Mouse (Mus musculus) liver, embryonic 16.5 days (tissue): ENCODE results near the gene Hnf1a. TPM values are rescaled to one million over a fixed set of nuclear protein-coding genes. Genes with fewer than 3 reads are reported as not detected.

Experiments used
- ATAC-seq: fragments of 200-750 bp; cut with Nextera tagmentation; 2 replicates; pipeline ENCODE4 v1.8.0; 2017; ENCODE audit warnings: low read depth, mild to moderate bottlenecking, moderate number of reproducible peaks, moderate library complexity
- H3K27ac ChIP-seq: fragments of 300-500 bp; sonication (generic); 2 replicates; pipeline ENCODE4 v1.5.1; 2014; ENCODE audit warnings: mild to moderate bottlenecking, low read length
- H3K27me3 ChIP-seq: fragments of 300-500 bp; sonication (generic); 2 replicates; pipeline ENCODE4 v1.6.1; 2014; ENCODE audit warnings: low read depth, low read length, mixed read lengths; ENCODE audit not compliant: control insufficient read depth, insufficient read depth
- H3K36me3 ChIP-seq: fragments of 300-500 bp; sonication (generic); 2 replicates; pipeline ENCODE4 v1.6.1; 2014; ENCODE audit warnings: mild to moderate bottlenecking; ENCODE audit not compliant: control insufficient read depth, insufficient read depth
- H3K4me1 ChIP-seq: fragments of 300-500 bp; sonication (generic); 2 replicates; pipeline ENCODE4 v1.6.1; 2014; ENCODE audit warnings: low read depth, low read length, mixed read lengths; ENCODE audit not compliant: control insufficient read depth
- H3K4me2 ChIP-seq: fragments of 300-500 bp; sonication (generic); 2 replicates; pipeline ENCODE4 v1.6.1; 2014; ENCODE audit warnings: low read depth, low read length, mixed read lengths
- H3K4me3 ChIP-seq: fragments of 300-500 bp; sonication (generic); 2 replicates; pipeline ENCODE4 v1.5.1; 2014; ENCODE audit warnings: low read depth, mild to moderate bottlenecking, low read length
- H3K9ac ChIP-seq: fragments of 300-500 bp; sonication (generic); 2 replicates; pipeline ENCODE4 v1.6.1; 2014; ENCODE audit warnings: low read depth, low read length
- H3K9me3 ChIP-seq: fragments of 300-500 bp; sonication (generic); replicated peaks from 2 replicates; pipeline ENCODE4 v1.6.1; 2016; ENCODE audit warnings: low read length; ENCODE audit not compliant: control insufficient read depth
- WGBS: fragments of 180-500 bp; shearing (Covaris S2); extraction: QIAGEN DNeasy Blood & Tissue Kit; methylation state at CpG from one replicate; pipeline ENCODE4 v1.1.7; 2014; ENCODE audit not compliant: insufficient replicate concordance; 5-methylcytosine and 5-hydroxymethylcytosine counted together
- polyA plus RNA-seq: library from polyadenylated mRNA; unstranded; fragments of >200 nt; fragmentation: Nextera tagmentation; extraction: Ambion mirVana; gene quantifications from 2 replicates; pipeline ENCODE4 v1.2.1, GENCODE M21; 2015

Hnf1a gene
- polyA plus RNA-seq, 1 experiment from 2014 or later, result 4.7 TPM

DNA sequence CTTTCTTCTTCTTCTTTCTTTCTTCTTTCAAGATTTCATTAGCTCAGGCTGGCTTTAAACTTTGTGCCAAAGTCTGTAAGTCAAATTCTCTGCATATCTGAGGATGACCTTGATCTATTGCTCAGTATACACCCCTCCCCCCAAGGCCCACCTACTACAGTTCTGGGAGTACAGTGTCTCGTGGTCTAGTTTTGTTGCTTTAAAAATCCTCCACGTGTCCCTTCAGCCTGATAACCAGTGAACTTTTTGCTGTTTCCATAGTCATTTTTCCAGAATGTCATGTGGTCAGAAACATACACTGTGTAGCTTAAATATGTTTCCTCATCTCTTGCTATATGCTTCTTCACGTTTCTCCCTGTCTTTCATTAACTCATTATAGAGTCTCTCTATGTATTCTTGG is 39.1 kb upstream of the Hnf1a start:
- Histone ChIP-seq H3K4me3 (no peak overlapping the region; the same call in 1 of the 2 replicates), H3K27ac (no peak overlapping the region), H3K9ac (no peak overlapping the region), H3K27me3 (no peaks in the 10 kb centered on the region), H3K36me3 (no peaks in the 10 kb centered on the region), H3K4me2 (peak overlapping the region; percentile 96), H3K4me1 (peaks cover 43% of the 10 kb centered on the region), H3K9me3 (no peaks in the 10 kb centered on the region)
- 15% methylated on average over 3 of the region's 3 CpGs for WGBS
- ATAC-seq, result no peak

DNA sequence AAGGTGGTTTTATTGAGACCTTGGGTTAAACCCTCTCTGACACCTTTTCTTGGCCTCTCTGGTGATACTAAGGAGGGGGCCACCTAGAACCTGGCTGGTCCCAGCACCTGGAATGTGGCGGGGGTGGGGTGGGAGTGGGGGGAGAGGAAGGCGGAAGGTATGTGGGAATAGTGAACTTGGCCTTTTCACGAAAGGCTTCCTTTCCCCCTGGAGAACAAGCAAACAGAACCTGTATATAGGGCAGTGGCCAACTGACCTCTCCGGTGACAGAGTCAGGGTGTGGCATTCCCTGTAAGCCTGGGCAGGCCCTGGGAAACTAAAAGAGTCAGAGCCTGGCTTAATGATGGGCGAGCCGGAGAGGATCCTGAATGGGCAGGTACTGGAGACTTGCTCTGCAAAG is 38.2 kb upstream of the Hnf1a start:
- H3K27ac ChIP-seq, result no peak overlapping the region
- no peak overlapping the region for H3K4me3 ChIP-seq
- no peaks in the 10 kb centered on the region for H3K27me3 ChIP-seq
- no peak overlapping the region for H3K9ac ChIP-seq
- no peaks in the 10 kb centered on the region for H3K9me3 ChIP-seq
- no peak overlapping the region for H3K4me2 ChIP-seq
- H3K36me3 ChIP-seq, result no peaks in the 10 kb centered on the region
- ATAC-seq, result no peak
- H3K4me1 ChIP-seq, result peaks cover 35% of the 10 kb centered on the region
- 74% methylated on average over 6 of the region's 6 CpGs for WGBS

DNA sequence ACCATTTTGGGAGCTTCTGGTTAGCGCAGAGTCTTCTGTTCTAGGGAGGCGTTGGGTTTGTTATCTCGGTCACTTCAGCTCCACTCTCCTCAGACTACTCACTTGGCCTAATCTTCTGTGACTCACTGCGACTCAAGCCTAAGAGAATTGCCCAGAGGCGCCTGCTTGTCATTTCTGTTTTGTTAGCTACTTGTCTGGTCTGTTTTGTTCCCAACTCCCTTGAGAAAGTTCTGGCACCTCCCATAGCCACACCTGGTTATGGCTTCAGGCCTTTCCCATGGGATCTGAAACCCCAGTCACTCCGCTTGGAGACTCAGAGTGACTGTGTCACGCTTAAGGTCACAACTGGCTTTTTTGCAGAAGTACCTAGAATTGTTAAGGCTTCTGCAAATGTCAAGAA is 37.4 kb upstream of the Hnf1a start:
- H3K4me2 ChIP-seq, result no peak overlapping the region
- H3K9me3 ChIP-seq, result no peaks in the 10 kb centered on the region
- no peak overlapping the region for H3K27ac ChIP-seq
- no peaks in the 10 kb centered on the region for H3K36me3 ChIP-seq
- H3K9ac ChIP-seq, result no peak overlapping the region
- peaks cover 29% of the 10 kb centered on the region for H3K4me1 ChIP-seq
- 35% methylated on average over 7 of the region's 7 CpGs for WGBS
- no peak overlapping the region for H3K4me3 ChIP-seq
- ATAC-seq, result no peak
- H3K27me3 ChIP-seq, result no peaks in the 10 kb centered on the region

DNA sequence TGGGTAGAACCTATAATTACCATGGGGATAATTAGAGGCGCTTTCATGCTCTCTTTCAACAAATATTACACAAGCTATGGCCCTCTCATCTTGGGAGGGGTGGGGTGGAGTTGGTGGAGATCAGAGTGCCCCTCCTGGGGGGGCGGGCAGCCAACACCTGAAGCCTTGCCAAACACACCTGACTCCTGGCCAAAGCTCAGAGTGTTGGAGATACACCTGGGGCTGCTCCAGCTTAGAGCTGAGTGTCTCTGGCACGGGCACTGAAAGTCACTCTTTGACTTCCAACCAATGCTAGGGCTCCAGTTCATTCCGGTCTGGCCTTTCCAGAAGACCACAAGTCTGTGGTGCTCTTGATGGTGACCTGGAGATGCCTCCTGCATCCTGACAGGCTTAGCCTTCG is 36.9 kb upstream of the Hnf1a start:
- no peak overlapping the region for H3K9ac ChIP-seq
- H3K9me3 ChIP-seq, result no peaks in the 10 kb centered on the region
- no peak for ATAC-seq
- H3K4me1 ChIP-seq, result peaks cover 24% of the 10 kb centered on the region
- no peak overlapping the region for H3K4me2 ChIP-seq
- H3K27me3 ChIP-seq, result no peaks in the 10 kb centered on the region
- H3K27ac ChIP-seq, result no peak overlapping the region
- 77% methylated on average over 5 of the region's 5 CpGs for WGBS
- H3K4me3 ChIP-seq, result no peak overlapping the region
- no peaks in the 10 kb centered on the region for H3K36me3 ChIP-seq

DNA sequence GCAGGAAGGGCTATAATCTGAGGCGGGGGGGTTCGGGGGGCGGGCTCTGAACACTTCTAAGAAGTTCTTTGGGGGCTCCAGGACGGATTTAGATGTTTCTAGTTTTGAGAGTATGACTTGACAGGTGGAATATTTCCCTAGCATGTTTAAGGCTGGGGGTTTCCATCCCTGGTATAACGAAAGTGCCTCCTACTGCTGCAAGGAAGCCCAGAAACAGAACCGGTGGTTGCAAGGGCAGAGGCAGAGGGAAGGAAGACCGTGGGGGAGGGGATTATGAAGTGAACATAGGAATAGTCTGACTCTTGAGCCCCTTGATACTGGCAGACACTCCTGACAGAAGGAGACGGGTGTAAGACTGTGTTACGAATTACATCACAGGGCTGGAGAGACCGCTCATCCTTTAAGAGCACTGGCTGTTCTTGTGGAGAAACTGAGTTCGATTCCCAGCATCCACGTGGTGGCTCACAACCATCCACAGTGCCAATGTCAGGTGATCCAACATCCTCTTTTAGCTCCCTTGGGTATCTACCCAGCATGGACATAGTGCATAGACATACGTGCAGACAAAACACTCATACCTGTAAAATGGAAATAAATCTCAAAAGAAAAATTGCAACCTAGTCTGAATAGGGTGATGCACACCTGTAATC is 32.5 kb upstream of the Hnf1a start:
- Histone ChIP-seq H3K27ac (no peak overlapping the region), H3K9me3 (no peaks in the 10 kb centered on the region), H3K27me3 (no peaks in the 10 kb centered on the region), H3K4me3 (no peak overlapping the region), H3K36me3 (no peaks in the 10 kb centered on the region), H3K4me1 (peaks cover 4% of the 10 kb centered on the region; the same call in 1 of the 2 replicates), H3K9ac (no peak overlapping the region), H3K4me2 (no peak overlapping the region)
- 46% methylated on average over 13 of the region's 13 CpGs for WGBS
- no peak for ATAC-seq

DNA sequence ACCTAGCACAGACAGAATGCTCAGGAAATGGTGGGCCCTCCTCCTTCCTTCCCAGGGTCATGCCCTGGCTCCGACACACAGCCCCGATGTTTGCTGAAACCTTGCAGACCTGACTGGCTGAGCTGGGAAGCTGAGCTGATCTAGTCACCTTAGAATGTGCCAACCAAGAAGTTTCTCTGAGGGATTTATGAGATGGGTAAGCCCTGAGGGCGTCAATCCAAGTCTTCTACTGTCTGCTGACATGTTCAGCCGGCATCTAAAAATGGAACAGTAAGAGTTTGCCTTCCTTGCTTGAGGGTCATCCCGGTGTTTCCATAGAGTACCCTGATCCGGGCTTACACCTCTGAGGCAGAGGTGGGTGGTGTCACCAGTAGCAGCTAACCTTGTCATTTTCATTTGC is 31.9 kb upstream of the Hnf1a start:
- Histone ChIP-seq H3K4me2 (no peak overlapping the region), H3K36me3 (no peaks in the 10 kb centered on the region), H3K27ac (no peak overlapping the region), H3K9ac (no peak overlapping the region), H3K27me3 (no peaks in the 10 kb centered on the region), H3K9me3 (no peaks in the 10 kb centered on the region), H3K4me3 (no peak overlapping the region), H3K4me1 (no peaks in the 10 kb centered on the region)
- no peak for ATAC-seq
- 45% methylated on average over 6 of the region's 6 CpGs for WGBS

DNA sequence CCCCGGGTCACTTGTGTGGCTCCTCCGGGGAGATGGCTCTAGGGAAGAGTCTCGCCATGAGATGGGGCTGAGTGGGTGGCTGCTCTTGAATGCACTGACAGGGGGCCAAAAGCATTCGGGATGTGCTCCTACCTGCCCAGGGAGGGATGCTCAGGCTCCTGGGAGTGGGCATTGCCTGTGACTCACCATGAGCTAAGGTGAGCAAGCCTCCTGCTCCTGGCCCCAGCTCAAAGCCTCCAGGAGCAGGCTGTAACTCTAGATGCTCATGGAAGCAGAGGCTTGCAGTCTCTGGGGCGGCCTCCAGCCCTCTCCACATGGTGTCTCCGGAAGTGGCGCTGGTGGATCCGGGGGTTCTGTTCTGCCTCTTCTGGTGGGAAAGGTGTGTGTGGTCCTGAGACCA is 30.6 kb upstream of the Hnf1a start:
- no peak for ATAC-seq
- H3K27me3 ChIP-seq, result no peaks in the 10 kb centered on the region; the same call in 1 of the 2 replicates
- no peaks in the 10 kb centered on the region for H3K9me3 ChIP-seq
- no peak overlapping the region for H3K4me3 ChIP-seq
- H3K36me3 ChIP-seq, result no peaks in the 10 kb centered on the region
- H3K4me2 ChIP-seq, result no peak overlapping the region
- no peak overlapping the region for H3K27ac ChIP-seq
- no peaks in the 10 kb centered on the region for H3K4me1 ChIP-seq
- H3K9ac ChIP-seq, result no peak overlapping the region
- 69% methylated on average over 8 of the region's 8 CpGs for WGBS

DNA sequence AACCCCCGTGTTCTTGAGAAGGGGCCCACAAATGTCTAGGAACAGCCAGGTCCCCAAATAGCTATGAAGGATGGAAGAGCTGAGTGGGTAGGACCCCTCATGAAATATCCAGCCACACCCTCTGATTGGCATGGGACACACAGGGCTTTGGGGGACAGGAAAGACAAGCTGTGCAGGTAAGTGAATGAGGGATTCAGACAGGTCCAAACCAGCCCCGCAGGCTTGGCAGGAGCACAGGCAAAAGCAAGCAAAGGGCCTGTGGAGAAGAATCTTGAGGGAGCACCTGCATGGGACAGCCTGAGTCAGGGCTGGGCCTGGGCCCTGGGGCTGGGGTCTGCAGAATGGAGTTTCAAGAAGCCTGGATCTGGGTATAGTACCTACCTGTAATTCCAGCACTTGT is 29.6 kb upstream of the Hnf1a start:
- H3K4me1 ChIP-seq, result no peaks in the 10 kb centered on the region
- H3K9ac ChIP-seq, result no peak overlapping the region
- no peak overlapping the region for H3K27ac ChIP-seq
- 74% methylated on average over 2 of the region's 2 CpGs for WGBS
- H3K4me2 ChIP-seq, result no peak overlapping the region
- no peak for ATAC-seq
- no peaks in the 10 kb centered on the region; the same call in 1 of the 2 replicates for H3K27me3 ChIP-seq
- H3K36me3 ChIP-seq, result no peaks in the 10 kb centered on the region
- H3K4me3 ChIP-seq, result no peak overlapping the region
- H3K9me3 ChIP-seq, result no peaks in the 10 kb centered on the region

DNA sequence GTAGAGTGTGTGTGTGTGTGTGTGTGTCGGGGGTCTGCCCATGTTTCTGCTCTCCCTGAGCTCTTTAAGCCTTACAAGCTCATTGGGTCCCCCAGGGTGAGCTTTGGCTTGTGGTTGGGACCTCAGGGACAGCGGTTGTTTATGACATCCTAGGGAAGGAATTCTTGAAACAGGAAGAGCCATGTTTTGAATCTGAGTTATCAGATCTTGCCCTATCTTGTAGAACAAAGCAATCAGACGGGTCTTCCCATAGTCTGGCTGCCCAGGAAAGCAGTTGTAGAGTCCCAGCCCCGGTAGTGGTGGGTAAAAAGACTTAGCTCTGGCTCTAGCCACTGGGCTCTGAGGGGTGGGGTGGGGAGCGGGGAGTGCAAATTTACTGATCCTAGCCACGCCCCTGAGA is 26.4 kb upstream of the Hnf1a start:
- Histone ChIP-seq H3K9ac (no peak overlapping the region), H3K9me3 (no peaks in the 10 kb centered on the region), H3K4me1 (no peaks in the 10 kb centered on the region), H3K4me2 (no peak overlapping the region), H3K27me3 (no peaks in the 10 kb centered on the region; the same call in 1 of the 2 replicates), H3K4me3 (no peak overlapping the region), H3K36me3 (no peaks in the 10 kb centered on the region), H3K27ac (no peak overlapping the region)
- ATAC-seq, result no peak
- 22% methylated on average over 6 of the region's 6 CpGs for WGBS
